Mouse (Mus musculus): ENCODE data around the gene Wdfy1. TPM values are rescaled to one million over a fixed set of nuclear protein-coding genes. Genes with fewer than 3 reads are reported as not detected.

Gene Wdfy1
- polyA plus RNA-seq, 1 experiment from 2014 or later: 88.1 TPM

GRCm38 (mm10) chr1:79754936-79755335 is 21.0 kb downstream of the Wdfy1 start:
- Histone ChIP-seq H3K36me3 (ENCODE audit: control insufficient read depth, insufficient read depth) (peaks cover 2% of the 10 kb centered on the region; the same call in 1 of the 2 replicates), H3K27ac (ENCODE audit: low read length) (no peak overlapping the region), H3K9me3 (ENCODE audit: control insufficient read depth, low read length) (no peaks in the 10 kb centered on the region), H3K4me1 (replicated peaks; ENCODE audit: control insufficient read depth, insufficient read depth, low read length) (peaks cover 11% of the 10 kb centered on the region), H3K4me3 (replicated peaks; ENCODE audit: low read length) (no peak overlapping the region), H3K27me3 (replicated peaks; ENCODE audit: control insufficient read depth, insufficient read depth, low read length) (no peaks in the 10 kb centered on the region), H3K4me2 (ENCODE audit: low read length) (no peak overlapping the region), H3K9ac (replicated peaks; ENCODE audit: low read depth, low read length) (no peak overlapping the region)
- no peak for ATAC-seq
- 86% methylated on average over 3 of the region's 3 CpGs for WGBS

DNA sequence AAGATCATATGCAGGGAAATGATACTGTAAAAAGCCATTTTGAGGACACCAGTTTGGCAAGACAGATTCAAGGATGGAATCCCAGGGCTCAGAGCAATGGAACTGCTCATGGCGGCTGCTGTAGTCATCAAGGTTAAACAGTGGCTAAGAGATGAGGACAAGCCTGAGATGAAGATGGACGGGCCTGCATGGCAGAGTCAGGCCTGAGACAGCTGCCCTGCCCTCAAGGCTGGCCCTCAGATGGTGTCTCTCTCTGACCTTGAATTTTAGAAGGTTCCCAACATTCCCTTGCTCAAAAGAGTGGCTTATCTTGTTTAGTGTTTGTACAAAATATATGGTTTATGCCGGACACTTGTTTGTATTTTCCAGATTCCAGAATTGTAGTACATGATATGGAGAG is 22.5 kb downstream of the Wdfy1 start:
- H3K27me3 ChIP-seq (replicated peaks; ENCODE audit: control insufficient read depth, insufficient read depth, low read length): no peaks in the 10 kb centered on the region
- H3K4me2 ChIP-seq (ENCODE audit: low read length): no peak overlapping the region
- ATAC-seq: no peak
- no peak overlapping the region for H3K27ac ChIP-seq (ENCODE audit: low read length)
- no peak overlapping the region for H3K4me3 ChIP-seq (replicated peaks; ENCODE audit: low read length)
- no peak overlapping the region for H3K9ac ChIP-seq (replicated peaks; ENCODE audit: low read depth, low read length)
- H3K36me3 ChIP-seq (ENCODE audit: control insufficient read depth, insufficient read depth): peaks cover 2% of the 10 kb centered on the region; the same call in 1 of the 2 replicates
- no peaks in the 10 kb centered on the region; the same call in 1 of the 2 replicates for H3K4me1 ChIP-seq (replicated peaks; ENCODE audit: control insufficient read depth, insufficient read depth, low read length)
- H3K9me3 ChIP-seq (ENCODE audit: control insufficient read depth, low read length): no peaks in the 10 kb centered on the region
- WGBS: 92% methylated on average over 3 of the region's 3 CpGs

GRCm38 (mm10) chr1:79752714-79753340 is 23.1 kb downstream of the Wdfy1 start:
- Histone ChIP-seq H3K36me3 (ENCODE audit: control insufficient read depth, insufficient read depth) (peaks cover 2% of the 10 kb centered on the region; the same call in 1 of the 2 replicates), H3K4me1 (replicated peaks; ENCODE audit: control insufficient read depth, insufficient read depth, low read length) (no peaks in the 10 kb centered on the region; the same call in 1 of the 2 replicates), H3K4me3 (replicated peaks; ENCODE audit: low read length) (no peak overlapping the region), H3K4me2 (ENCODE audit: low read length) (no peak overlapping the region), H3K9ac (replicated peaks; ENCODE audit: low read depth, low read length) (no peak overlapping the region), H3K9me3 (ENCODE audit: control insufficient read depth, low read length) (no peaks in the 10 kb centered on the region), H3K27me3 (replicated peaks; ENCODE audit: control insufficient read depth, insufficient read depth, low read length) (no peaks in the 10 kb centered on the region), H3K27ac (ENCODE audit: low read length) (no peak overlapping the region)
- WGBS: 91% methylated on average over 4 of the region's 4 CpGs
- ATAC-seq: no peak

DNA sequence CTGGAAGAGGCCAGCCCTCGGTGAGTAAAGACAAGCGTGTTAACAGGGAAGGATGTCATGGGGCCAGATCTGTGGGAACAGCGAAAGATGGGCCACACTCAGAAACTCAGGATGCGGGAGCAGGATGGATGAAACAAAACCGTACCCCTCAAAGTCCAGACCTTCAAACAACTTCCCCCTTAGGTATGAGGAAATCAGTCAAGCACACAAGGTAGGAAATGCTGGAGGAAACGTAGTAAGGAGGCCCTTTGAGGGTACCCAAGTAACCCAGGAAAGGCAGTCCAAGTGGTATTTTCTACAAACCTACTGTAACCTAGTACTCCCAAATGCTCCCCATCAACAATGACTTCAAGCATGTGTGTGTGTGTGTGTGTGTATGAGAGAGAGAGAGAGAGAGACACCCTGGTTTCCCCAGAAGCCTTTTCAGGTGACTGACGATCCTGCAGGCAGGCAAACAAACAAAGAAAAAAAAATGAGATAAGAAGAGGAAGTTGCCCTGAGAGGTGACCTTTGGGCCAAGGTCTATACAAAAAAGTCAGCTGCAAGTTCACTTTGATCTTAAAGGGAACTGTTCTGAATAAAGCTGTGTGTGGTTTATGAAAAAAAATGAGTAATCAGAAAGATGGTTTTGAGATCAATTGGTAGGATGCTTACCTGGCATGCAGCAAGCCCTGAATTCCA is 23.8 kb downstream of the Wdfy1 start:
- Histone ChIP-seq H3K27me3 (replicated peaks; ENCODE audit: control insufficient read depth, insufficient read depth, low read length) (no peaks in the 10 kb centered on the region), H3K36me3 (ENCODE audit: control insufficient read depth, insufficient read depth) (peaks cover 2% of the 10 kb centered on the region; the same call in 1 of the 2 replicates), H3K9ac (replicated peaks; ENCODE audit: low read depth, low read length) (no peak overlapping the region), H3K9me3 (ENCODE audit: control insufficient read depth, low read length) (no peaks in the 10 kb centered on the region), H3K4me3 (replicated peaks; ENCODE audit: low read length) (no peak overlapping the region), H3K4me1 (replicated peaks; ENCODE audit: control insufficient read depth, insufficient read depth, low read length) (no peaks in the 10 kb centered on the region; the same call in 1 of the 2 replicates), H3K4me2 (ENCODE audit: low read length) (no peak overlapping the region), H3K27ac (ENCODE audit: low read length) (no peak overlapping the region)
- 86% methylated on average over 7 of the region's 7 CpGs for WGBS
- ATAC-seq: no peak

GRCm38 (mm10) chr1:79751186-79751585 is 24.8 kb downstream of the Wdfy1 start:
- H3K4me1 ChIP-seq (replicated peaks; ENCODE audit: control insufficient read depth, insufficient read depth, low read length): no peaks in the 10 kb centered on the region
- H3K36me3 ChIP-seq (ENCODE audit: control insufficient read depth, insufficient read depth): peaks cover 2% of the 10 kb centered on the region; the same call in 1 of the 2 replicates
- WGBS: 84% methylated on average over 5 of the region's 5 CpGs
- H3K4me3 ChIP-seq (replicated peaks; ENCODE audit: low read length): no peak overlapping the region
- no peak overlapping the region for H3K4me2 ChIP-seq (ENCODE audit: low read length)
- no peaks in the 10 kb centered on the region for H3K9me3 ChIP-seq (ENCODE audit: control insufficient read depth, low read length)
- H3K27me3 ChIP-seq (replicated peaks; ENCODE audit: control insufficient read depth, insufficient read depth, low read length): no peaks in the 10 kb centered on the region
- no peak overlapping the region for H3K27ac ChIP-seq (ENCODE audit: low read length)
- ATAC-seq: no peak
- H3K9ac ChIP-seq (replicated peaks; ENCODE audit: low read depth, low read length): no peak overlapping the region

DNA sequence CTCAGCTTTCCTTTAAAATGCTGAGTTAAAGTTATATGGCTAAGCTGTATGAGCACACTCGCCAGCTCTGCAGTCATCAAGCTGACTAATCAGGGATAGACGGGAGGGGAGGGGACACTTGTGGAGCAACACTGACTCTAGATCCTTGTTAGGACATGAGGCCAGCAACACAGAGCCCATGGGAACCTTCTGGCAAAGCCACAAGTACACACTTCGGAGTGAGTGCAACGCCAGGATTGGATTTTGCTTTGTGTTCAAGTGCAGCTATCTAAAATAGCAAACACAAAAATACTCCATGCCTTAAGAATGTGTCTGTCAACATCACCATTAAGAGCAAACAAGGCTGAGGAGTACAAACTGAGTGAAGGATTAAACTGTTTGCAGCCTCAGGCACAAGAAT is 29.9 kb downstream of the Wdfy1 start:
- Histone ChIP-seq H3K9ac (replicated peaks; ENCODE audit: low read depth, low read length) (no peak overlapping the region), H3K27me3 (replicated peaks; ENCODE audit: control insufficient read depth, insufficient read depth, low read length) (no peaks in the 10 kb centered on the region), H3K4me2 (ENCODE audit: low read length) (no peak overlapping the region), H3K9me3 (ENCODE audit: control insufficient read depth, low read length) (no peaks in the 10 kb centered on the region), H3K27ac (ENCODE audit: low read length) (no peak overlapping the region), H3K36me3 (ENCODE audit: control insufficient read depth, insufficient read depth) (no peaks in the 10 kb centered on the region), H3K4me1 (replicated peaks; ENCODE audit: control insufficient read depth, insufficient read depth, low read length) (no peaks in the 10 kb centered on the region), H3K4me3 (replicated peaks; ENCODE audit: low read length) (no peak overlapping the region)
- 92% methylated on average over 4 of the region's 4 CpGs for WGBS
- no peak for ATAC-seq

DNA sequence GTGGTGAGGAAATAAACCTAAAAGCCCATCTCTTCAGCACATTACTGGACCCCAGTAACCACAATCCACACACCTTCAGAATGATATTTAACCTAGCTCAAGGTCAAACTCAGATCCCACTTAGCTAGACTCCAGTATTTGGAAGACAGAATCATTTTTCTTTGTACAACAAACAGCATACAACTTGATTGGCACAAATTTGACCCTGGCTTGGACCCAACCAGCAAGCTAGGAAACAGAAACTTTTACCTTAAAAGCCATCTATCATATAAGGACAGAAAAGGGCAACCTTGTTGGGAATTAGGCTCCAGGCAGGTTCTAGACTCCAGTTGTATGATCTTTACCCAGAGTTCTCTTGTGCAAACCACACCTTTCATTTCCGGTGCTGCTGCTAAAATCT is 32.6 kb downstream of the Wdfy1 start:
- WGBS: 94% methylated on average over 1 of the region's 1 CpGs
- H3K27me3 ChIP-seq (replicated peaks; ENCODE audit: control insufficient read depth, insufficient read depth, low read length): no peaks in the 10 kb centered on the region
- H3K4me3 ChIP-seq (replicated peaks; ENCODE audit: low read length): no peak overlapping the region
- no peak for ATAC-seq
- no peak overlapping the region for H3K9ac ChIP-seq (replicated peaks; ENCODE audit: low read depth, low read length)
- H3K4me2 ChIP-seq (ENCODE audit: low read length): no peak overlapping the region
- no peaks in the 10 kb centered on the region for H3K9me3 ChIP-seq (ENCODE audit: control insufficient read depth, low read length)
- no peaks in the 10 kb centered on the region for H3K36me3 ChIP-seq (ENCODE audit: control insufficient read depth, insufficient read depth)
- no peaks in the 10 kb centered on the region for H3K4me1 ChIP-seq (replicated peaks; ENCODE audit: control insufficient read depth, insufficient read depth, low read length)
- H3K27ac ChIP-seq (ENCODE audit: low read length): no peak overlapping the region

DNA sequence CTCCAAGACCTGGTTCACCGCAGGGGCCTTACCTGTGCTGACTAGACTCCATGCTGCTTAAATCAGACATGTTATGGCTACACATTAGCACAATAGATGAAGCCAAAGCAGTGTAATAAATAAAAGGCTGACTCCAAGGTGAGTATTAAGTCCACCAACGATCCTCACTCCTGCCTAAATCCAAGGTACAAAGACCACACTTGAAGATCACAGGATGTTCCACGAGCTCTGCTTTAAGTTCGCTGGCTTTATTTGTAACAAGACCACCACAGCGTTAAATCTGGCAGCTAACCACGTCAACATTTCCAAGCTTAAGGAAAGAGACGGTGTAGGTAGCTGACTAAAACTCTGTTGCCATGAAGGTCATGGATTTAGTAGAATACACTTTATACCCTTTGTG is 33.0 kb downstream of the Wdfy1 start:
- H3K36me3 ChIP-seq (ENCODE audit: control insufficient read depth, insufficient read depth): no peaks in the 10 kb centered on the region
- no peak overlapping the region for H3K4me2 ChIP-seq (ENCODE audit: low read length)
- no peaks in the 10 kb centered on the region for H3K4me1 ChIP-seq (replicated peaks; ENCODE audit: control insufficient read depth, insufficient read depth, low read length)
- H3K27ac ChIP-seq (ENCODE audit: low read length): no peak overlapping the region
- H3K9ac ChIP-seq (replicated peaks; ENCODE audit: low read depth, low read length): no peak overlapping the region
- H3K4me3 ChIP-seq (replicated peaks; ENCODE audit: low read length): no peak overlapping the region
- WGBS: 88% methylated on average over 7 of the region's 7 CpGs
- H3K9me3 ChIP-seq (ENCODE audit: control insufficient read depth, low read length): no peaks in the 10 kb centered on the region
- no peaks in the 10 kb centered on the region for H3K27me3 ChIP-seq (replicated peaks; ENCODE audit: control insufficient read depth, insufficient read depth, low read length)
- no peak for ATAC-seq

DNA sequence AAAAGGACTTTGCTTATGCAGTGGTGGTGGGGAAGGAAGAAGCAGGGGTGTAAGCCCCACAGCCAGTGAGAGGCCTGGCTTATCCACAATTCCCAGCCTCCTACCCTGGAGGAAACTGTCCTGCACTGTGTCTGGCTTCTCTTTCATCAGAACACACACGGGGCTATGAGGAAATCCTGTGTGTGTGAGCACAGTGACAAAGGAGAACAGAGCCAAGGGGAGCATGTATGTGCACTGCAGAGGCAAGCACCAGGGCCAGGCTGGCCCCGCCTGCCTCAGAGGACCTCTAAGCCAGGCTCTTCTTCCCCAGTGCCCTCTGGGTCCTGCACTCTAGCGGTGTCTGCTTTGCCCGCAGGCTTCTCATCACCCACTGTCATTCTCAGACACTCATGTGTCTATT is 34.9 kb downstream of the Wdfy1 start:
- no peaks in the 10 kb centered on the region for H3K9me3 ChIP-seq (ENCODE audit: control insufficient read depth, low read length)
- 86% methylated on average over 4 of the region's 4 CpGs for WGBS
- no peak for ATAC-seq
- no peak overlapping the region for H3K27ac ChIP-seq (ENCODE audit: low read length)
- H3K4me2 ChIP-seq (ENCODE audit: low read length): no peak overlapping the region
- H3K4me1 ChIP-seq (replicated peaks; ENCODE audit: control insufficient read depth, insufficient read depth, low read length): no peaks in the 10 kb centered on the region
- no peaks in the 10 kb centered on the region for H3K36me3 ChIP-seq (ENCODE audit: control insufficient read depth, insufficient read depth)
- no peak overlapping the region for H3K9ac ChIP-seq (replicated peaks; ENCODE audit: low read depth, low read length)
- H3K4me3 ChIP-seq (replicated peaks; ENCODE audit: low read length): no peak overlapping the region
- H3K27me3 ChIP-seq (replicated peaks; ENCODE audit: control insufficient read depth, insufficient read depth, low read length): no peaks in the 10 kb centered on the region

Data from forebrain, embryonic 16.5 days (tissue).